Mouse (Mus musculus) colon, adult 2 months (tissue): ENCODE results near the gene Crebl2. TPM values are rescaled to one million over a fixed set of nuclear protein-coding genes. Genes with fewer than 3 reads are reported as not detected.

Source experiments
- polyA plus RNA-seq: library from polyadenylated mRNA; depleted of rRNA; stranded (reverse); fragments of >200 nt; gene quantifications from 2 replicates; pipeline ENCODE4 v1.2.3, GENCODE M21; 2012; rRNA removed

Crebl2 gene
- 6.3 and 8.3 TPM in 2 replicates for polyA plus RNA-seq

GRCm38 (mm10) chr6:134829786-134830700, at the start of gene Crebl2:
Crebl2 (plus strand) TSS chr6:134830154.

GRCm38 (mm10) chr6:134792141-134793045, 37.6 kb upstream of the Crebl2 start, which contains the start of gene Dusp16:
Dusp16 (minus strand) TSS chr6:134792625.

GRCm38 (mm10) chr6:134898095-134898965, 68.4 kb downstream of the Crebl2 start, which contains the start of gene Gpr19:
Gpr19 (minus strand) TSS chr6:134898578.

Other genes starting within 250 kb of the Crebl2 start
- 37.6 and 40.1 TPM in 2 replicates for gene Mansc1, start 197.7 kb upstream of the Crebl2 start, polyA plus RNA-seq
- 12.5 and 13.3 TPM in 2 replicates for gene Borcs5, start 190.6 kb upstream of the Crebl2 start, polyA plus RNA-seq
- 18.0 and 18.9 TPM in 2 replicates for gene Dusp16, start 37.5 kb upstream of the Crebl2 start, polyA plus RNA-seq
- gene Gpr19, start 68.4 kb downstream of the Crebl2 start, polyA plus RNA-seq: 9.5 and 10.0 TPM in 2 replicates
- gene Cdkn1b, start 90.2 kb downstream of the Crebl2 start, polyA plus RNA-seq: 28.3 and 29.7 TPM in 2 replicates
- gene Apold1, start 151.6 kb downstream of the Crebl2 start, polyA plus RNA-seq: 1.4 and 1.7 TPM in 2 replicates
- gene Ddx47, start 181.5 kb downstream of the Crebl2 start, polyA plus RNA-seq: 27.1 and 32.8 TPM in 2 replicates
- gene Gprc5a, start 235.5 kb downstream of the Crebl2 start, polyA plus RNA-seq: 107 and 117 TPM in 2 replicates